Mouse (Mus musculus) C2C12 (cell line): Measurements from ENCODE around the gene Clns1a. TPM values are rescaled to one million over a fixed set of nuclear protein-coding genes. Genes with fewer than 3 reads are reported as not detected.

Experiments
- H3K27me3 ChIP-seq: one replicate; pipeline ENCODE4 v1.6.1; 2011; ENCODE audit not compliant: control insufficient read depth, insufficient read depth, insufficient read length
- H3K36me3 ChIP-seq: one replicate; pipeline ENCODE4 v1.6.1; 2011; ENCODE audit not compliant: control insufficient read depth, insufficient read depth
- H3K4me3 ChIP-seq: one replicate; pipeline ENCODE4 v1.5.1; 2011; ENCODE audit warnings: mild to moderate bottlenecking, control low read depth; ENCODE audit not compliant: poor library complexity, insufficient read depth, severe bottlenecking
- H3K79me2 ChIP-seq: one replicate; pipeline ENCODE4 v1.6.1; 2011; ENCODE audit not compliant: control insufficient read depth, insufficient read depth
- H3K79me3 ChIP-seq: one replicate; pipeline ENCODE4 v1.6.1; 2011; ENCODE audit warnings: low read depth, control low read depth
- H3ac ChIP-seq: one replicate; pipeline ENCODE3; 2011; ENCODE audit warnings: low read depth; ENCODE audit not compliant: control insufficient read depth, insufficient read length
- CEBPB ChIP-seq: IDR thresholded peaks from one replicate; pipeline ENCODE4 v1.6.1; 2011; ENCODE audit warnings: low read depth, mild to moderate bottlenecking, control low read depth, moderate library complexity
- CTCF ChIP-seq: IDR thresholded peaks from one replicate; pipeline ENCODE4 v1.5.1; 2011; ENCODE audit not compliant: control insufficient read depth, insufficient read depth, insufficient read length
- FOSL1 ChIP-seq: IDR thresholded peaks from one replicate; pipeline ENCODE4 v1.8.0; 2011; ENCODE audit warnings: mild to moderate bottlenecking, low read length; ENCODE audit not compliant: poor library complexity, insufficient read depth, severe bottlenecking
- MAX ChIP-seq: IDR thresholded peaks from one replicate; pipeline ENCODE4 v1.6.1; 2011; ENCODE audit warnings: mild to moderate bottlenecking, control low read depth
- MYOD1 ChIP-seq: IDR thresholded peaks from one replicate; pipeline ENCODE4 v1.6.1; 2011; ENCODE audit warnings: low read depth; ENCODE audit not compliant: control insufficient read depth, insufficient read length
- MYOG ChIP-seq: IDR thresholded peaks from one replicate; pipeline ENCODE4 v1.6.1; 2011; ENCODE audit not compliant: control insufficient read depth, insufficient read length; ENCODE audit errors: extremely low read depth
- USF1 ChIP-seq: IDR thresholded peaks from one replicate; pipeline ENCODE4 v1.6.1; 2011; ENCODE audit warnings: low read depth, mild to moderate bottlenecking, control low read depth, moderate library complexity
- polyA plus RNA-seq: library from polyadenylated mRNA; unstranded; fragments of >200 nt; fragmentation: generic; extraction: Trizol; gene quantifications from one replicate; pipeline ENCODE4 v1.2.1, GENCODE M21; 2012; ENCODE audit warnings: missing spikeins

The Clns1a gene
- polyA plus RNA-seq, 1 experiment: 66.5 TPM

- no peaks in the 10 kb centered on the region for H3K79me2 ChIP-seq
Observed at GRCm38 (mm10) chr7:97737638-97738456, 41.4 kb downstream of the Clns1a start, which contains the start of gene Aqp11. TSS of gene Aqp11 (minus strand) at chr7:97738289.

DNA sequence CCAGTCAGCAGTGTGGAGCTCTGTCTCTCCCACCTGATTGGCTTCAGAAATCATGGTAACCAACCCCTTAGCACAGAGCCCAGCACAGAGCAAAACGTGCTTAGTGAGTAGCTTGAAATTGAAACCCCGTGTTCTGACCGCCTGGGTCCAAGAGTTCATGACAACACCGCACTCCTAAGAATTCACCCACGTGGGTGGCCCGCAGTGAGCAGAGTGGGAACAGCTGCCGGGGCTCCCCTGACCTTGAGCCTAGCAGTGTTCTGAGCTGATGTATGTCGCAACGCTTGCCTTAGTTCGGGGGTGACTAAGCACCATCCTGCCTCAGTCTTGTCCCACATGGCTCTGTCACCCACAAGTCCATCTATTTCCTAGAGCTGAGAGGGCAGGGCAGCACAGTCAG, 44.5 kb downstream of the Clns1a start:
- Histone ChIP-seq H3K79me2 (no peaks in the 10 kb centered on the region), H3ac (no peak overlapping the region), H3K27me3 (no peaks in the 10 kb centered on the region), H3K79me3 (no peaks in the 10 kb centered on the region), H3K36me3 (no peaks in the 10 kb centered on the region), H3K4me3 (no peak overlapping the region)
- TF ChIP-seq FOSL1 (no peak), MAX (no peak), MYOD1 (no peak), MYOG (no peak), USF1 (no peak), CTCF (no peak), CEBPB (no peak)

More at GRCm38 (mm10) chr7:97737638-97738456, 41.4 kb downstream of the Clns1a start, which contains the start of gene Aqp11:
- Histone ChIP-seq H3ac (peak within 1 kb of the TSS; percentile 53), H3K36me3 (no peaks in the 10 kb centered on the region), H3K27me3 (no peaks in the 10 kb centered on the region), H3K79me3 (no peaks in the 10 kb centered on the region), H3K4me3 (peak within 1 kb of the TSS; percentile 29)
- TF ChIP-seq MYOD1 (no peak), FOSL1 (no peak), CTCF (no peak), USF1 (no peak), MAX (no peak), CEBPB (no peak), MYOG (no peak)

GRCm38 (mm10) chr7:97741756-97742291, 45.4 kb downstream of the Clns1a start:
- TF ChIP-seq MAX (no peak), FOSL1 (no peak), MYOD1 (no peak), CTCF (no peak), USF1 (no peak), MYOG (no peak), CEBPB (no peak)
- Histone ChIP-seq H3K27me3 (no peaks in the 10 kb centered on the region), H3K79me2 (no peaks in the 10 kb centered on the region), H3ac (no peak overlapping the region), H3K4me3 (no peak overlapping the region), H3K36me3 (no peaks in the 10 kb centered on the region), H3K79me3 (no peaks in the 10 kb centered on the region)

DNA sequence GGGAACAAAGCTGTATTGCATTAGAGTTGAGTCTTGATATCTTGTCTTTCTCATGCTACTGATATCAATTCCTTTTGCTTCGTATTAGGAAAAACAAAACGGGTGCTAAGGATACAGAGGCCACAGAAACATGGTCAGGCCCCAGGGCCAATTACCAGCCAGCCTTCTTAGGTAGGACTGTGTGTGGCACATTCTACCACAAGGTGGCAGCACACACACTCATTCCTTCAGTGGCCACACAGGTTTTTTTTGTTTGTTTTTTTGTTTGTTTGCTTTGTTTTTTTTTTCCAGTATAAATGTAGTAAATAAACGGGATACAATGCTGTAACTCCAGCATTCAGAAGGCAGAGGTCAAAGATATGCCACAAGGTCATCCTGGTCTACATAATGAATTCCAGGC, 48.9 kb downstream of the Clns1a start:
- no peaks in the 10 kb centered on the region for H3K79me3 ChIP-seq
- no peaks in the 10 kb centered on the region for H3K27me3 ChIP-seq
- no peaks in the 10 kb centered on the region for H3K36me3 ChIP-seq
- H3ac ChIP-seq: no peak overlapping the region
- TF ChIP-seq MAX: no peak
- no peak for TF ChIP-seq MYOG
- TF ChIP-seq CEBPB: no peak
- TF ChIP-seq CTCF: peak; percentile 27
- H3K4me3 ChIP-seq: no peak overlapping the region
- no peaks in the 10 kb centered on the region for H3K79me2 ChIP-seq

DNA sequence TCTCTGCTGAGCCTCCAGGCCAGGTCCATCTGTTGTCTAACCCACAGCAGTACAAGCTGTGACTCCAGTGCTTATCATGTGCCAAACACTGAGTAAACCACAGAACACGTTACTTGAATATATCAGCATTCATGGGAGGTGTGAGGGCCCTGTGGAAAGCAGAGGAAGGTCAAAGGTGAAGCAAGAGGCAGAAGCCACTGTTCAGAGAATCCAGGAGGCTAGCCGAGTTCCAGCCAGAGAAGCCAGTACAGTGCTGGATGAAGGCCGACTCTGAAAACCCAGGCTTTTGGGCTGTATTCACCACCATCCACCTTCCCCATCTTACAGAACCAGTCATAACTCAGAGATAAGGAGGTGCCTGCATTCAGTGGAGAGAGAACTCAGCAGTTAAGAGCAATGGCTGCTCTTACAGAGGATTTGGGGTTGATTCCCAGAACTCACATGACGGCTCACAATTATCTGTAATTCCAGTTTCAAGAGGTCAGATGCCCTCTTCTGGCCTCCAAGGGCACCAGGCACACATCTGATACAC, 50.8 kb downstream of the Clns1a start:
- H3K36me3 ChIP-seq: no peaks in the 10 kb centered on the region
- H3K4me3 ChIP-seq: no peak overlapping the region
- no peaks in the 10 kb centered on the region for H3K79me2 ChIP-seq
- no peaks in the 10 kb centered on the region for H3K27me3 ChIP-seq
- no peaks in the 10 kb centered on the region for H3K79me3 ChIP-seq
- no peak for TF ChIP-seq MYOD1
- no peak overlapping the region for H3ac ChIP-seq

GRCm38 (mm10) chr7:97747787-97748497, 51.5 kb downstream of the Clns1a start:
- Histone ChIP-seq H3K4me3 (no peak overlapping the region), H3K79me2 (no peaks in the 10 kb centered on the region), H3K27me3 (no peaks in the 10 kb centered on the region), H3K79me3 (no peaks in the 10 kb centered on the region), H3K36me3 (no peaks in the 10 kb centered on the region), H3ac (no peak overlapping the region)
- TF ChIP-seq MYOD1 (no peak), FOSL1 (no peak), MAX (peak; percentile 27), MYOG (no peak), CTCF (peak; percentile 70), CEBPB (no peak)
